Mouse (Mus musculus) splenic B cell, adult 2 months (primary cell): ENCODE data around the gene Tmem220.
"Not testable (repeated sequence)": the region's sequence is repeated elsewhere in the genome, so short reads cannot be mapped to it uniquely, and the experiment has no call there.

Experiments
- DNase-seq: peaks from one replicate; pipeline ENCODE4 v3.0.0-alpha.2; 2011; ENCODE audit warnings: low read depth, low spot score
- H3K27me3 ChIP-seq: 2 replicates; pipeline ENCODE4 v1.6.1; 2012; ENCODE audit warnings: mild to moderate bottlenecking, low read length, moderate library complexity, mixed read lengths; ENCODE audit not compliant: control insufficient read depth, poor library complexity, insufficient read depth, severe bottlenecking
- H3K36me3 ChIP-seq: 2 replicates; pipeline ENCODE4 v1.6.1; 2012; ENCODE audit warnings: mild to moderate bottlenecking, low read length, moderate library complexity, mixed read lengths; ENCODE audit not compliant: control insufficient read depth, poor library complexity, insufficient read depth, severe bottlenecking

The Tmem220 gene

GRCm38 (mm10) chr11:67001717-67002116, 23.2 kb upstream of the Tmem220 start:
- Histone ChIP-seq H3K36me3 (no peaks in the 10 kb centered on the region), H3K27me3 (no peaks in the 10 kb centered on the region)
- no peak for DNase-seq

- H3K36me3 ChIP-seq = no peaks in the 10 kb centered on the region
- H3K27me3 ChIP-seq = no peaks in the 10 kb centered on the region
- DNase-seq = no peak
These were observed 22.0 kb upstream of the Tmem220 start for GRCm38 (mm10) chr11:67002911-67003310.

DNA sequence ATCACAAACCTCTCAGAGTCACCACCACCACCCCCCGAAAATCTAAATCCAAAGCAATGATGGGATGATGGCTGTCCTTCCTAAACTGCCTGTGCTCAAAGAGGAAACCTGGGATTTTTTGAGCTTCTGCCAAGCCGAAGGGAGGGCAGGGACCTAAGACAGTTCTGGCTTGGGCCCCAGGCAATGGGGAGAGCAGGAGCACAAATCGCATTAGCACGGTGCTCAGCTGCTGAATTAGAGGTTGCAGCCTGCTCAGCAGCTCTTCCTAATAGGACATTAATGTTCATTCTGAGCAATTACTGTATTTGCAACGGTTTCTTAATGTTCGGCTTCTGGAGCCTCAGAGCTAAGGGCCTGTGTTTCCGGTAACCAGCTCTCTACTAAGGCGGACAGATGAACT, 17.0 kb upstream of the Tmem220 start:
- Histone ChIP-seq H3K36me3 (no peaks in the 10 kb centered on the region), H3K27me3 (no peaks in the 10 kb centered on the region)
- DNase-seq = no peak

GRCm38 (mm10) chr11:67008528-67008927, 16.4 kb upstream of the Tmem220 start:
- Histone ChIP-seq H3K27me3 (no peaks in the 10 kb centered on the region), H3K36me3 (no peaks in the 10 kb centered on the region)
- no peak for DNase-seq

DNA sequence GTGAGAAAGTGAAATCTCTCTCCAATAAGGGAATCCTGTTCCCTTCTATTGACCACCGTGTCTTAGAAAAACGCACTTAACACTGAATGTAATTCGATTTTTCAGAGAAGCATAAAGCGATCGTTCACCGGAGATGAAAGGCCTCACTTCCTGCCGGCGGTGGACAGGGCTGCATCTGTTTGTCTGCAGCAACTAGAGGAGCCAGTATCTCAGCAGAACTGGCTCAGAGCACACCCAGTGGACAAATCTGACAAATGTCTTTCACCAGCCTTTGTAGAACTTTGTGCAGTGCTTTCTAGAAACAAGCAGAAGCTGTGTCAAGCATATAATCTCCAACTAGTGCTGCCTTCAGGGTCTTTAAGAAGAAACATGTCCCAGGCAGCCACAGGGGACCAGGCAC, 14.5 kb upstream of the Tmem220 start:
- Histone ChIP-seq H3K36me3 (no peaks in the 10 kb centered on the region), H3K27me3 (no peaks in the 10 kb centered on the region)
- DNase-seq = no peak

GRCm38 (mm10) chr11:67011635-67012034, 13.3 kb upstream of the Tmem220 start:
- DNase-seq = no peak
- no peaks in the 10 kb centered on the region for H3K36me3 ChIP-seq
- H3K27me3 ChIP-seq = no peaks in the 10 kb centered on the region

GRCm38 (mm10) chr11:67017801-67018591, 7.0 kb upstream of the Tmem220 start:
- no peaks in the 10 kb centered on the region for H3K36me3 ChIP-seq
- no peaks in the 10 kb centered on the region for H3K27me3 ChIP-seq
- DNase-seq = no peak

GRCm38 (mm10) chr11:67019711-67020475, 5.1 kb upstream of the Tmem220 start:
- H3K27me3 ChIP-seq = no peaks in the 10 kb centered on the region
- no peak for DNase-seq
- H3K36me3 ChIP-seq = no peaks in the 10 kb centered on the region

DNA sequence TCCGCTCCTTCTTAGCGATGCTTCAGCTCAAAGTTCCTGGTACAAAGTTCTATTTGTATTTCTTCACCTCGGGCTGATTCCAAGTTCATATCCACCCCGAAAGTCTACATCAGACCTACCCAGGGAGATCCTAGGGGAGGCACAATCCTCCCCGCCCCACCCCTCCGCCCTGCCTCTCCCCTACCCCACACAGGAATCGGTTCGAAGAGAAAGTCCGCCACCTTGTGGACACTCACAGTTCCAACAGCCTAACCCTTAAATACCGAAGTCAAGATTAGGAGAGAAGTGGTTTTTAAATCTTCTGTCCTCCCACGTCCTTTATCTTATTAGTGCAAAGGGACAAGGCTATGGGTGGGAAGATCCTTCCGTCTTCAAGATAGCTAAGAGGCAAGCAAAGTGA, 4.0 kb upstream of the Tmem220 start:
- Histone ChIP-seq H3K36me3 (no peaks in the 10 kb centered on the region), H3K27me3 (no peaks in the 10 kb centered on the region)
- DNase-seq = peak; percentile 75

DNA sequence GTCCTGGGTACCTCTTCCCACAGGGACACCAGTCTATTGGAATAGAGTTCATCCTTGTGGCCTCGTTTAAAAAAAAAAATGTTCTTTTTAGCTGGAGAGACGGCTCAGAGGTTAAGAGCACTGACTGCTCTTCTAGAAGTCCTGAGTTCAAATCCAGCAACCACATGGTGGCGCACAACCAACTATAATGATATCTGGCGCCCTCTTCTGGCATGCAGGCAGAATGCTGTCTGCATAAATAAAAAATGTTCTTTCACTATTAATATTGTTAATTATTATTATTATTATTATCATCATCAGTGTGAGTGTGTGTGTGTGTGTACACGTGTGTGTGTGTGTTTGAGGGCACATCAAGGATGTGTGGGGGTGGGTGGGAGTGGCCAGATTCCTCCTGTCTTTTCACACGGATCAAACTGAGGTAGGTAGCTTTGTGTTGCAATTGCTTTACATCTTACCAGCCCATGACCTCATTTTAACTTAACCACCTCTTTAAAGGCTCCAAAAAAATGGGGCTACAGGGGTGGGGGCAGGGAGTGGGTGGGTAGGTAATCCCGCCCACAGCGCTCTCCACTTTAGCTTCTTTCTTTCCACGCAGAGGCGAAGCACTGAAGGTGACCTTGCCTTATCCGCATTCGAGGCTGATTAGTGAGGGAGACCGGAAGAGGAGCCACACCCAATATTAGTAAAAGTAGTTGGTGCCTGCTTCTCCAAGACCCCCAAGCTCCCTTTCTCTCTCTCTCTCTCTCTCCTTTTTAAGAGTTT, 2.4 kb upstream of the Tmem220 start:
- peak; percentile 53 for DNase-seq
- Histone ChIP-seq H3K36me3 (no peaks in the 10 kb centered on the region), H3K27me3 (no peaks in the 10 kb centered on the region)

DNA sequence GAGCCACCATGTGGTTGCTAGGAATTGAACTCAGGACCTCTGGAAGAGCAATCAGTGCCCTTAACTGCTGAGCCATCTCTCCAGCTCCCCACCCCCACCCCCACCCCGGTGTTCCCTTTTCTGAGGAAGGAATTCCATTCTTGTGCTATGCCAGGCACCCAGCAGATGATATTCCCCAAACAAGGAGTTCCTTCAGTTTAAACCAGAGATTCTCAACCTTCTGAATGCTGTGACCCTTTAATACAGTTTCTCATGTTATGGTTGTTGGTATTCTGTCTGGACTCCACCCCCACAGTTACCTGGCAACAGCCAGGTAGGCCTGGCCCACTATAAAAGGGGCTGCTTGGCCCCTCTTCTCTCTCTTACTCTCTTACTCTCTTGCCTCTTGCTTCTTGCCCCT, 1.8 kb upstream of the Tmem220 start:
- DNase-seq, H3K27me3 ChIP-seq, H3K36me3 ChIP-seq: not testable (repeated sequence)

GRCm38 (mm10) chr11:67023802-67024340, 1.1 kb upstream of the Tmem220 start:
- no peaks in the 10 kb centered on the region for H3K27me3 ChIP-seq
- DNase-seq = no peak
- no peaks in the 10 kb centered on the region for H3K36me3 ChIP-seq

- no peak for DNase-seq
- no peaks in the 10 kb centered on the region for H3K36me3 ChIP-seq
These were observed 6.1 kb downstream of the Tmem220 start for GRCm38 (mm10) chr11:67030904-67031602.

GRCm38 (mm10) chr11:67031603-67031915, 6.6 kb downstream of the Tmem220 start:
- Histone ChIP-seq H3K36me3 (no peaks in the 10 kb centered on the region), H3K27me3 (no peaks in the 10 kb centered on the region)
- DNase-seq = no peak

More at GRCm38 (mm10) chr11:67030904-67031602, 6.1 kb downstream of the Tmem220 start:
- no peaks in the 10 kb centered on the region for H3K27me3 ChIP-seq
